Mouse (Mus musculus): ENCODE results near the gene Gsto2. TPM values are rescaled to one million over a fixed set of nuclear protein-coding genes. Genes with fewer than 3 reads are reported as not detected.

Gsto2 gene
- polyA plus RNA-seq, 2 experiments from 2014 or later: 0.95 TPM; not detected in 1

GRCm38 (mm10) chr19:47857957-47858942 is 7.1 kb upstream of the Gsto2 start:
- no peak for ATAC-seq

GRCm38 (mm10) chr19:47859180-47859579 is 6.2 kb upstream of the Gsto2 start:
- ATAC-seq: no peak

- no peak for ATAC-seq
These were observed 2.8 kb upstream of the Gsto2 start for GRCm38 (mm10) chr19:47862581-47862980.

GRCm38 (mm10) chr19:47864051-47864450 is 1.3 kb upstream of the Gsto2 start:
- ATAC-seq: no peak

- ATAC-seq: no peak
These were observed 613 bp upstream of the Gsto2 start for GRCm38 (mm10) chr19:47864721-47865120.

- no peak for ATAC-seq
These were observed 2.4 kb downstream of the Gsto2 start for GRCm38 (mm10) chr19:47867628-47868175.

- no peak for ATAC-seq
These were observed 3.6 kb downstream of the Gsto2 start for GRCm38 (mm10) chr19:47868951-47869350.

GRCm38 (mm10) chr19:47869516-47869915 is 4.2 kb downstream of the Gsto2 start:
- ATAC-seq: no peak

GRCm38 (mm10) chr19:47870102-47870666 is 4.8 kb downstream of the Gsto2 start:
- ATAC-seq: no peak

GRCm38 (mm10) chr19:47871515-47871914 is 6.2 kb downstream of the Gsto2 start:
- ATAC-seq: no peak

- ATAC-seq: no peak
These were observed 10.9 kb downstream of the Gsto2 start for GRCm38 (mm10) chr19:47876252-47876651.

DNA sequence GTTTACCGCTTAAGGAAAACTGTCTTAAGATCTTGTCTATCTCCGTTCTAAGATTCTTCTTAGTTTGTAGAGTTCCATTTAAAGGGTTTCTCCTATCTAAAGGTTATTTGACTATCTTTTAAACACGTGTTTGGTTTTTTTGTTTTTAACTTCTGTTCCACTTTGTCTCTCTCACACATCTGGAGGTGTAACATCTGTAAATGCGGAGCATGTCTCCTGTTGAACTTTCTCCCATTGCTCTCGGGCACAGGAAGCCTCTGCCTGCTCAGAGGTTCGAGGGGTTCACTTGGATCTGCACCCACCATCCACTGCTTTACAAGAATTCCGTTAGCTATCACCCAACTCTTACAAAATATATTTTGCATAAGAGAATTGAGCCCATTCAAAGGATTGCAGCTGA is 16.2 kb downstream of the Gsto2 start:
- no peak for ATAC-seq

- peak; percentile 83 for ATAC-seq
These were observed 17.0 kb downstream of the Gsto2 start for GRCm38 (mm10) chr19:47882151-47882881.

GRCm38 (mm10) chr19:47882882-47883254 is 17.5 kb downstream of the Gsto2 start:
- no peak for ATAC-seq

GRCm38 (mm10) chr19:47884296-47885085 is 19.2 kb downstream of the Gsto2 start:
- no peak for ATAC-seq

GRCm38 (mm10) chr19:47885191-47885743 is 19.9 kb downstream of the Gsto2 start:
- ATAC-seq: no peak

- ATAC-seq: no peak
These were observed 20.6 kb downstream of the Gsto2 start for GRCm38 (mm10) chr19:47885886-47886285.

DNA sequence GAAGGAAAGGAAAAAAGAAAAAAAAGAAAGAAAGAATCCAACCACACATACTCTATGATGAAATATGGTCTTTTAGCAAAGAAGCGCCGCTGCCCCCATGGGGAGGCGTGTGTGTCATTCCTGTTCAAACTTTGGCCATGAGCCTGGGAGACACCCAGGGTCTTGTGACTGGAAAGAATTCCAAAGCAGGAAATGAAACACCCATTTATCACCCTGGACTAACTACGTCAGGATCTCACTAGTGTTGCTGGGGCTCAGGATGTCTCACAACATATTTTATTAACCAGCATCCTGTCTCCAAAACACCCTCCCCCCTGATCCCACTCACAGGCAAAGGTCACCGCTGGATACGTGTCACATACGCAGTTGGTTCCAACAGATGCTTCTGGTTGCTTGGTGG is 21.3 kb downstream of the Gsto2 start:
- ATAC-seq: peak; percentile 7

GRCm38 (mm10) chr19:47887417-47887816 is 22.1 kb downstream of the Gsto2 start:
- peak; percentile 70 for ATAC-seq

GRCm38 (mm10) chr19:47888037-47888436 is 22.7 kb downstream of the Gsto2 start:
- ATAC-seq: peak; percentile 33

GRCm38 (mm10) chr19:47890489-47891130 is 25.3 kb downstream of the Gsto2 start:
- ATAC-seq: peak; percentile 71
